Mouse (Mus musculus): ENCODE results near the gene Brca2. TPM values are rescaled to one million over a fixed set of nuclear protein-coding genes. Genes with fewer than 3 reads are reported as not detected.

Brca2 gene
- polyA plus RNA-seq, 1 experiment, result 4.6 TPM

DNA sequence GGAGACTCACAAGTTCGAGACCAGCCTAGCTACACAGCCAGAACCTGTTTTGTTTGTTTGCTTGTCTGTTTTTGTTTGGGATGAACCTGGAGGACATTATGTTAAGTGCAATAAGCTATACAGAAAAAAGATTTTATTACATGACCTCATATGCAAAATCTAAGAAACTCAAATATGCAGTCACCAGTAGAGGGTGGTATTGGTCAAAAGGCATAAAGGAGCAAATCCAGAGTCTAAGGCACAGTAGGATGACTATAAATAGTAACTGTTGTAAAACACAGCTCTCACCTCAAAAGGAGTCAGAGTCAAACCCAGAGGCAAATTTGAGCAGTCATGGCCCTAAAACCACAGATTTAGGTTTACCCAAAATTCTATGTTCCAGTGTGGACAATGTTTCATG is 2.9 kb upstream of the Brca2 start:
- Histone ChIP-seq H3K79me2 (ENCODE audit: control insufficient read depth, insufficient read depth) (no peaks in the 10 kb centered on the region), H3K4me3 (ENCODE audit: insufficient read depth, poor library complexity, severe bottlenecking) (no peak overlapping the region), H3K36me3 (ENCODE audit: control insufficient read depth, insufficient read depth) (no peaks in the 10 kb centered on the region), H3ac (ENCODE audit: control insufficient read depth, insufficient read length, low read depth) (no peak overlapping the region), H3K27me3 (ENCODE audit: control insufficient read depth, insufficient read depth, insufficient read length) (peaks cover 14% of the 10 kb centered on the region), H3K79me3 (ENCODE audit: low read depth) (no peaks in the 10 kb centered on the region)
- TF ChIP-seq MAX (IDR thresholded peaks at IDR 0.05) (no peak), USF1 (IDR thresholded peaks at IDR 0.05; ENCODE audit: low read depth) (no peak), CEBPB (IDR thresholded peaks at IDR 0.05; ENCODE audit: low read depth) (no peak), MYOD1 (IDR thresholded peaks at IDR 0.05; ENCODE audit: control insufficient read depth, insufficient read length, low read depth) (no peak), MYOG (IDR thresholded peaks at IDR 0.05; ENCODE audit: control insufficient read depth, extremely low read depth, insufficient read length) (no peak), CTCF (IDR thresholded peaks at IDR 0.05; ENCODE audit: control insufficient read depth, insufficient read depth, insufficient read length) (no peak)

- Histone ChIP-seq H3K79me2 (ENCODE audit: control insufficient read depth, insufficient read depth) (no peaks in the 10 kb centered on the region), H3K79me3 (ENCODE audit: low read depth) (no peaks in the 10 kb centered on the region), H3ac (ENCODE audit: control insufficient read depth, insufficient read length, low read depth) (peak overlapping the region; percentile 93), H3K36me3 (ENCODE audit: control insufficient read depth, insufficient read depth) (no peaks in the 10 kb centered on the region), H3K4me3 (ENCODE audit: insufficient read depth, poor library complexity, severe bottlenecking) (peak overlapping the region; percentile 60), H3K27me3 (ENCODE audit: control insufficient read depth, insufficient read depth, insufficient read length) (peaks cover 1% of the 10 kb centered on the region)
- TF ChIP-seq MAX (IDR thresholded peaks at IDR 0.05) (no peak), MYOG (IDR thresholded peaks at IDR 0.05; ENCODE audit: control insufficient read depth, extremely low read depth, insufficient read length) (no peak), MYOD1 (IDR thresholded peaks at IDR 0.05; ENCODE audit: control insufficient read depth, insufficient read length, low read depth) (no peak), CEBPB (IDR thresholded peaks at IDR 0.05; ENCODE audit: low read depth) (no peak), USF1 (IDR thresholded peaks at IDR 0.05; ENCODE audit: low read depth) (no peak), FOSL1 (IDR thresholded peaks at IDR 0.05; ENCODE audit: insufficient read depth, low read length, poor library complexity, severe bottlenecking) (no peak), CTCF (IDR thresholded peaks at IDR 0.05; ENCODE audit: control insufficient read depth, insufficient read depth, insufficient read length) (no peak)
Observed at GRCm38 (mm10) chr5:150522867-150523234, 421 bp downstream of the Brca2 start.

- Histone ChIP-seq H3K4me3 (ENCODE audit: insufficient read depth, poor library complexity, severe bottlenecking) (no peak overlapping the region), H3K79me3 (ENCODE audit: low read depth) (no peaks in the 10 kb centered on the region), H3K27me3 (ENCODE audit: control insufficient read depth, insufficient read depth, insufficient read length) (no peaks in the 10 kb centered on the region), H3K36me3 (ENCODE audit: control insufficient read depth, insufficient read depth) (no peaks in the 10 kb centered on the region), H3K79me2 (ENCODE audit: control insufficient read depth, insufficient read depth) (no peaks in the 10 kb centered on the region), H3ac (ENCODE audit: control insufficient read depth, insufficient read length, low read depth) (no peak overlapping the region)
- TF ChIP-seq MYOG (IDR thresholded peaks at IDR 0.05; ENCODE audit: control insufficient read depth, extremely low read depth, insufficient read length), result no peak
- no peak for TF ChIP-seq MYOD1 (IDR thresholded peaks at IDR 0.05; ENCODE audit: control insufficient read depth, insufficient read length, low read depth)
- TF ChIP-seq USF1 (IDR thresholded peaks at IDR 0.05; ENCODE audit: low read depth), result no peak
- TF ChIP-seq CEBPB (IDR thresholded peaks at IDR 0.05; ENCODE audit: low read depth), result no peak
- no peak for TF ChIP-seq FOSL1 (IDR thresholded peaks at IDR 0.05; ENCODE audit: insufficient read depth, low read length, poor library complexity, severe bottlenecking)
- TF ChIP-seq CTCF (IDR thresholded peaks at IDR 0.05; ENCODE audit: control insufficient read depth, insufficient read depth, insufficient read length), result no peak
- no peak for TF ChIP-seq MAX (IDR thresholded peaks at IDR 0.05)
Observed at GRCm38 (mm10) chr5:150525239-150525638, 2.8 kb downstream of the Brca2 start.

DNA sequence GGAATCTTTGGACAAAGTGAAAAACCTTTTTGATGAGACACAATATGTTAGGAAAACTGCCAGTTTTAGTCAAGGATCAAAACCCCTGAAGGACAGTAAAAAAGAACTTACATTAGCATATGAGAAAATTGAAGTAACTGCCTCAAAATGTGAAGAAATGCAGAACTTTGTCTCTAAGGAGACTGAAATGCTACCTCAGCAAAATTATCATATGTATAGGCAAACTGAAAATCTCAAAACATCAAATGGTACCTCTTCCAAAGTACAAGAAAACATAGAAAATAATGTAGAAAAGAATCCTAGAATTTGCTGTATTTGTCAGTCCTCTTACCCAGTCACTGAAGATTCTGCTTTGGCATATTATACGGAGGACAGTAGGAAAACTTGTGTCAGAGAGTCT is 18.9 kb downstream of the Brca2 start:
- TF ChIP-seq USF1 (IDR thresholded peaks at IDR 0.05; ENCODE audit: low read depth), result no peak
- TF ChIP-seq MYOD1 (IDR thresholded peaks at IDR 0.05; ENCODE audit: control insufficient read depth, insufficient read length, low read depth), result no peak
- no peak for TF ChIP-seq CEBPB (IDR thresholded peaks at IDR 0.05; ENCODE audit: low read depth)
- TF ChIP-seq MAX (IDR thresholded peaks at IDR 0.05), result no peak
- no peak for TF ChIP-seq MYOG (IDR thresholded peaks at IDR 0.05; ENCODE audit: control insufficient read depth, extremely low read depth, insufficient read length)
- TF ChIP-seq FOSL1 (IDR thresholded peaks at IDR 0.05; ENCODE audit: insufficient read depth, low read length, poor library complexity, severe bottlenecking), result no peak
- no peak for TF ChIP-seq CTCF (IDR thresholded peaks at IDR 0.05; ENCODE audit: control insufficient read depth, insufficient read depth, insufficient read length)
- Histone ChIP-seq H3K4me3 (ENCODE audit: insufficient read depth, poor library complexity, severe bottlenecking) (no peak overlapping the region), H3K36me3 (ENCODE audit: control insufficient read depth, insufficient read depth) (peaks cover 21% of the 10 kb centered on the region), H3ac (ENCODE audit: control insufficient read depth, insufficient read length, low read depth) (no peak overlapping the region), H3K79me2 (ENCODE audit: control insufficient read depth, insufficient read depth) (no peaks in the 10 kb centered on the region), H3K79me3 (ENCODE audit: low read depth) (no peaks in the 10 kb centered on the region), H3K27me3 (ENCODE audit: control insufficient read depth, insufficient read depth, insufficient read length) (no peaks in the 10 kb centered on the region)

DNA sequence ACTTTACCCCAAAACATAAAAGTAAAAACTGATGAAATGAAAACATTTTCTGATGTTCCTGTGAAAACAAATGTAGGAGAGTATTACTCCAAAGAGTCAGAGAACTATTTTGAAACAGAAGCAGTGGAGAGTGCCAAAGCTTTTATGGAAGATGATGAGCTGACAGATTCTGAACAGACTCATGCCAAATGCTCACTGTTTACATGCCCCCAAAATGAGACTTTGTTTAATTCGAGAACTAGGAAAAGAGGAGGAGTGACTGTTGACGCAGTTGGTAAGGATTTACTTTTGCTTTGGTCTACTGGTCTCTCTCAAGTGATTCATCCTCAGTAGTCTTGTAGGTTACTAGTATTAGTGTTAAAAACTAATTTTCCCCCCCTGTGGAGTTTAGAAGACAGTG is 20.8 kb downstream of the Brca2 start:
- Histone ChIP-seq H3K36me3 (ENCODE audit: control insufficient read depth, insufficient read depth) (peaks cover 18% of the 10 kb centered on the region), H3K27me3 (ENCODE audit: control insufficient read depth, insufficient read depth, insufficient read length) (no peaks in the 10 kb centered on the region), H3K79me2 (ENCODE audit: control insufficient read depth, insufficient read depth) (no peaks in the 10 kb centered on the region), H3ac (ENCODE audit: control insufficient read depth, insufficient read length, low read depth) (no peak overlapping the region), H3K79me3 (ENCODE audit: low read depth) (no peaks in the 10 kb centered on the region), H3K4me3 (ENCODE audit: insufficient read depth, poor library complexity, severe bottlenecking) (no peak overlapping the region)
- TF ChIP-seq MAX (IDR thresholded peaks at IDR 0.05), result no peak
- no peak for TF ChIP-seq USF1 (IDR thresholded peaks at IDR 0.05; ENCODE audit: low read depth)
- no peak for TF ChIP-seq CTCF (IDR thresholded peaks at IDR 0.05; ENCODE audit: control insufficient read depth, insufficient read depth, insufficient read length)
- TF ChIP-seq FOSL1 (IDR thresholded peaks at IDR 0.05; ENCODE audit: insufficient read depth, low read length, poor library complexity, severe bottlenecking), result no peak
- no peak for TF ChIP-seq CEBPB (IDR thresholded peaks at IDR 0.05; ENCODE audit: low read depth)
- no peak for TF ChIP-seq MYOD1 (IDR thresholded peaks at IDR 0.05; ENCODE audit: control insufficient read depth, insufficient read length, low read depth)

- H3K27me3 ChIP-seq (ENCODE audit: control insufficient read depth, insufficient read depth, insufficient read length), result no peaks in the 10 kb centered on the region
- H3K79me3 ChIP-seq (ENCODE audit: low read depth), result no peaks in the 10 kb centered on the region
- H3K4me3 ChIP-seq (ENCODE audit: insufficient read depth, poor library complexity, severe bottlenecking), result no peak overlapping the region
- TF ChIP-seq USF1 (IDR thresholded peaks at IDR 0.05; ENCODE audit: low read depth) (no peak), MYOD1 (IDR thresholded peaks at IDR 0.05; ENCODE audit: control insufficient read depth, insufficient read length, low read depth) (no peak), MYOG (IDR thresholded peaks at IDR 0.05; ENCODE audit: control insufficient read depth, extremely low read depth, insufficient read length) (no peak), CEBPB (IDR thresholded peaks at IDR 0.05; ENCODE audit: low read depth) (no peak), CTCF (IDR thresholded peaks at IDR 0.05; ENCODE audit: control insufficient read depth, insufficient read depth, insufficient read length) (no peak), MAX (IDR thresholded peaks at IDR 0.05) (no peak), FOSL1 (IDR thresholded peaks at IDR 0.05; ENCODE audit: insufficient read depth, low read length, poor library complexity, severe bottlenecking) (no peak)
- no peaks in the 10 kb centered on the region for H3K79me2 ChIP-seq (ENCODE audit: control insufficient read depth, insufficient read depth)
- no peak overlapping the region for H3ac ChIP-seq (ENCODE audit: control insufficient read depth, insufficient read length, low read depth)
- peaks cover 24% of the 10 kb centered on the region for H3K36me3 ChIP-seq (ENCODE audit: control insufficient read depth, insufficient read depth)
Observed at GRCm38 (mm10) chr5:150551637-150552036, 29.2 kb downstream of the Brca2 start.
